Mouse (Mus musculus) E14TG2a.4 (cell line): ENCODE measurements around the gene Clptm1.

Experiments
- H3K27me3 ChIP-seq: 2 replicates; pipeline ENCODE4 v1.6.1; 2014; ENCODE audit warnings: low read length, control low read depth; ENCODE audit not compliant: insufficient read depth
- H3K36me3 ChIP-seq: 2 replicates; pipeline ENCODE4 v1.6.1; 2014; ENCODE audit warnings: low read length, control low read depth; ENCODE audit not compliant: insufficient read depth
- H3K4me1 ChIP-seq: replicated peaks from 2 replicates; pipeline ENCODE4 v1.6.1; 2014; ENCODE audit warnings: low read depth, low read length, control low read depth
- H3K4me3 ChIP-seq: replicated peaks from 2 replicates; pipeline ENCODE4 v1.5.1; 2014; ENCODE audit warnings: mild to moderate bottlenecking, low read length
- H3K9me3 ChIP-seq: 2 replicates; pipeline ENCODE4 v1.6.1; 2014; ENCODE audit warnings: low read length, control low read depth
- CTCF ChIP-seq: conservative IDR thresholded peaks from 2 replicates; pipeline ENCODE4 v1.5.1; 2014; ENCODE audit warnings: low read length
- NANOG ChIP-seq: IDR thresholded peaks from 2 replicates; pipeline ENCODE4 v1.6.1; 2014; ENCODE audit warnings: borderline replicate concordance, low read length, mixed read lengths
- POU5F1 ChIP-seq: IDR thresholded peaks from 2 replicates; pipeline ENCODE4 v1.6.1; 2014; ENCODE audit warnings: low read length, borderline replicate concordance

Clptm1 gene

GRCm38 (mm10) chr7:19651063-19651786, 13.6 kb downstream of the Clptm1 start:
- Histone ChIP-seq H3K4me1 (peaks cover 28% of the 10 kb centered on the region), H3K36me3 (peaks cover 88% of the 10 kb centered on the region), H3K4me3 (no peak overlapping the region), H3K27me3 (no peaks in the 10 kb centered on the region), H3K9me3 (no peaks in the 10 kb centered on the region)
- TF ChIP-seq POU5F1 (no peak), CTCF (no peak), NANOG (no peak)

GRCm38 (mm10) chr7:19641223-19641622, 23.6 kb downstream of the Clptm1 start:
- H3K9me3 ChIP-seq = peaks cover 4% of the 10 kb centered on the region; the same call in 1 of the 2 replicates
- peaks cover 31% of the 10 kb centered on the region for H3K4me1 ChIP-seq
- H3K4me3 ChIP-seq = no peak overlapping the region
- TF ChIP-seq NANOG = no peak
- no peaks in the 10 kb centered on the region for H3K27me3 ChIP-seq
- H3K36me3 ChIP-seq = peaks cover 97% of the 10 kb centered on the region

- H3K4me3 ChIP-seq = no peak overlapping the region
- TF ChIP-seq CTCF = no peak
- TF ChIP-seq NANOG = no peak
- no peak for TF ChIP-seq POU5F1
- peaks cover 45% of the 10 kb centered on the region for H3K4me1 ChIP-seq
- peaks cover under 1% of the 10 kb centered on the region; the same call in 1 of the 2 replicates for H3K9me3 ChIP-seq
- H3K27me3 ChIP-seq = no peaks in the 10 kb centered on the region
- peaks cover 86% of the 10 kb centered on the region for H3K36me3 ChIP-seq
These were observed 29.6 kb downstream of the Clptm1 start for GRCm38 (mm10) chr7:19635074-19635827.

- no peaks in the 10 kb centered on the region for H3K9me3 ChIP-seq
- no peaks in the 10 kb centered on the region for H3K27me3 ChIP-seq
- H3K4me3 ChIP-seq = no peak overlapping the region
- peaks cover 79% of the 10 kb centered on the region for H3K36me3 ChIP-seq
- peaks cover 52% of the 10 kb centered on the region for H3K4me1 ChIP-seq
- no peak for TF ChIP-seq NANOG
- no peak for TF ChIP-seq CTCF
- no peak for TF ChIP-seq POU5F1
These were observed 30.2 kb downstream of the Clptm1 start for GRCm38 (mm10) chr7:19634591-19634990.

- Histone ChIP-seq H3K27me3 (no peaks in the 10 kb centered on the region), H3K4me3 (no peak overlapping the region), H3K36me3 (peaks cover 72% of the 10 kb centered on the region), H3K4me1 (peaks cover 54% of the 10 kb centered on the region), H3K9me3 (no peaks in the 10 kb centered on the region)
- no peak for TF ChIP-seq CTCF
- TF ChIP-seq POU5F1 = no peak
- TF ChIP-seq NANOG = no peak
These were observed 31.0 kb downstream of the Clptm1 start for GRCm38 (mm10) chr7:19633855-19634254.

GRCm38 (mm10) chr7:19633197-19633596, 31.6 kb downstream of the Clptm1 start:
- TF ChIP-seq NANOG (no peak), CTCF (no peak), POU5F1 (no peak)
- Histone ChIP-seq H3K27me3 (no peaks in the 10 kb centered on the region), H3K4me1 (peaks cover 54% of the 10 kb centered on the region), H3K4me3 (no peak overlapping the region), H3K9me3 (no peaks in the 10 kb centered on the region), H3K36me3 (peaks cover 65% of the 10 kb centered on the region)

- no peak overlapping the region for H3K4me3 ChIP-seq
- H3K27me3 ChIP-seq = no peaks in the 10 kb centered on the region
- peaks cover 61% of the 10 kb centered on the region for H3K36me3 ChIP-seq
- TF ChIP-seq NANOG (no peak), POU5F1 (no peak), CTCF (no peak)
- H3K4me1 ChIP-seq = peaks cover 56% of the 10 kb centered on the region
- no peaks in the 10 kb centered on the region for H3K9me3 ChIP-seq
These were observed 32.1 kb downstream of the Clptm1 start for GRCm38 (mm10) chr7:19632720-19633119.

GRCm38 (mm10) chr7:19632275-19632674, 32.6 kb downstream of the Clptm1 start:
- TF ChIP-seq POU5F1 (no peak), NANOG (no peak), CTCF (no peak)
- Histone ChIP-seq H3K4me3 (no peak overlapping the region), H3K36me3 (peaks cover 56% of the 10 kb centered on the region)

GRCm38 (mm10) chr7:19629361-19629734, 35.5 kb downstream of the Clptm1 start, which contains the start of gene Relb:
TSS of gene Relb (minus strand) at chr7:19629438.
- Histone ChIP-seq H3K27me3 (no peaks in the 10 kb centered on the region), H3K9me3 (no peaks in the 10 kb centered on the region), H3K4me3 (peak within 1 kb of the TSS; percentile 100), H3K4me1 (peaks cover 57% of the 10 kb centered on the region), H3K36me3 (peaks cover 27% of the 10 kb centered on the region)
- TF ChIP-seq CTCF = no peak
- no peak for TF ChIP-seq POU5F1
- no peak for TF ChIP-seq NANOG

More at GRCm38 (mm10) chr7:19632275-19632674, 32.6 kb downstream of the Clptm1 start:
- H3K27me3 ChIP-seq = no peaks in the 10 kb centered on the region
- H3K4me1 ChIP-seq = peaks cover 58% of the 10 kb centered on the region
- no peaks in the 10 kb centered on the region for H3K9me3 ChIP-seq
